Mouse (Mus musculus): ENCODE measurements around the gene Spon1.

The Spon1 gene

DNA sequence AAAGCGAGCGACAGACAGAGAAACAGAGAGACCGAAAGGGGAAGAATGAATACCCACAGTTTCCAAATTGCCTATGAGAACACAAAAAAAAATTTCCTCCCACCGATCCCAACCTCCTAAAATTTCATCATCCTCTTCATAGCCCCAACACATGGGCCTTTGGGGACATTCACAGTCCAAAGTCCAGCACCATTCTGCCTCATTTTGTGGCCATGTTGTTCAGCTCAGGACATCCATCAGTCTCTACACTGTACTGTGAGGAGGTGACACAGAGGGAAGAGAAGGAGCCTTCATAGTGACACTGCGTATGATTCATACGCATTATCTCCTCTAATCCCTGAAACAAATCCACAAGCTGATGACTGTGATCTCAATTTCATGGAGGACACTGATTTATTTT lies 12.7 kb downstream of the Spon1 start:
- DNase-seq (ENCODE audit: low spot score in 2 of 2): no peak

DNA sequence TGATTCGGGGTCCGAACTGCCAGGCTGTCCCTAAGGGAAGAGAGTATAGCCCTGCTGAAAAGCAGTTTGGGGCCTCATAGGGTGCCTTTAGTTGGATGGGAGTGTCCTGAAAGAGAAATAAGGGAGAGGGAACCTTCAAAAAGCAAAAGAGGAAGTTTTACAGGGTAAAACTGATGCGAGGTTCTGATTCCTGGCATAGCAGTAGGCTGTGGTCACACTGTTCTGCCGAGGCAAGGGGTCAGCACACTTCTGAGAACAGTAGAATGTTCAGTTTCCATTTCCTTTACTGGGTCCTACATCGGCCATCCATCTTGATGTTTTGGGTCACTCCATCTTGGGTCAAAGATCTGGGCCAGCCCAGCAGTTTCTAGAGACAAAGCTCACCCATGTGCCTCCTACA lies 14.5 kb downstream of the Spon1 start:
- DNase-seq (ENCODE audit: low spot score in 2 of 2): no peak

DNA sequence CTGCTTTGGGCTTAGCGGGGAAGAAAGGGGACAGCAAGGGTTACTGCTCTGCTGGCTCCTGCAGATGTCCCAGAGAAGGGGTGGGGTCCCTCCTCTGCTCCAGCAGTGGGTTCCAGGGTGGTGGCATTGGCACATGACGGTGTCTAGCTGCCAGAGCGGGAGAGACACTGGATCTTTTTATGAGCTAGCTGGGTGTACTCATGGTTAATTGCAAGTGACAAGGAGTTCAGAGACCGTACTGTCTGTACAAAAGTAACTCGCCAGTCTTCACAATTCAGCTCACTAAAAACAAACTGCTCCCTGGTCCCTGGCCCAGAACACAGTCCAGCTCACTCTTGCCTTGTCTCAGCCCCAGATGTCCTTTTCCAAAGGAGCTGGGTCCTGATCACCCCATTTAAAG lies 26.2 kb downstream of the Spon1 start:
- DNase-seq (ENCODE audit: low spot score in 2 of 2): no peak

DNA sequence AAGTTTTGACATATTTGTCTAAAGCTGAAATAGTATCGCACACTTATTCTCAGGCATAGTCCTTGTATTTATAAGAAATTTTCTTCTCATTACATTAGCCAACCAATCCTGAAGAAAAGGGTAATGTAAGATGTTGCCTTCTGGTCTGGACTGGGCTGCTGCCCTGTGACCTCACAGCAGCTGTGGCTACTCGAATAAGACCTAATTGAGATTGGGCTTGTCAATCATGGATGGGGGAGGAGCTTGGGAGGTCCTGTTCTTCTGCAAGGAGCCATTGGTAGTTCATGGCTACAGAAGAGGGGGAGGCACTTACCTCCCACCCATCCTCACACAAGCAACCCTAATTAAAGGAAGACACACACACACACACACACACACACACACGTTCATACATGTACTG lies 27.1 kb downstream of the Spon1 start:
- no peak for DNase-seq (ENCODE audit: low spot score in 2 of 2)

DNA sequence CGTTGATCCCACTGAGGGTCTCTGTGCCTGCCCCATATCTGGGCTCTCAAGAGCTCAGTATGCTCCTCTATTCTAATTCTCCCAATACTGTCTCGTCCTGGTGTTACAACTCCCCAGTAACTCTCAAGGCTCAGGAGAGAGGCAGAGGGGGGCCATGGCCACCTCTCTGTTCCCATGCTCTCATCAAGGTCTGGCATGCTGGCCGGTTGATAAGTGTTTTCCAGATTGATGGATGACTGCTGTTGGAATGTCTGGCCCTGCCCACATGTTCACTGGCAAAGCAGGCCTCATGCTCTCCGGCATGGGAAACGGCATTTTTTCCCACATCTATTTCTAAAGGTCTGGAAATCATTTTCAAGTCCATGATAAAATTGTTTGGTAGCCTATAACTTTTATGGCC lies 29.4 kb downstream of the Spon1 start:
- DNase-seq (ENCODE audit: low spot score in 2 of 2): no peak

DNA sequence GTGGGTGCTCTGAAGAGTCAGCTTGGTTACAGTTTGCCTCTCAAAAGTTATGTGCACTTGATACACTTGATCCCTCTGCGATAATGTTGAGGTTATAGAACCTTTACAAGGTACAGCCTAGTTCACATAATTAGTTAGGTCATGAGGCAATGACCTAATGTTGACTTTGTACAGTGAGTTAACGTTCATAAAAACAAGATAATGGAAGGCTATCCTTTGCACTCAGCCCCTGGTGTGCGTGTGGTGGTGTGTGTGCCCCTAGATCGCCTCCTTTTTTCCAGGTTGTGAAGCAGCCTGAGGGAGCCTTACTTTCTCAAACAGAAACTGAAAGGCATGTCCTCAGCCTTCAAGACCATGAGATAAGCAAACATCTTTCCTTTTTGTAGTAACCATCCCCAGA lies 31.3 kb downstream of the Spon1 start:
- no peak for DNase-seq (ENCODE audit: low spot score in 2 of 2)

DNA sequence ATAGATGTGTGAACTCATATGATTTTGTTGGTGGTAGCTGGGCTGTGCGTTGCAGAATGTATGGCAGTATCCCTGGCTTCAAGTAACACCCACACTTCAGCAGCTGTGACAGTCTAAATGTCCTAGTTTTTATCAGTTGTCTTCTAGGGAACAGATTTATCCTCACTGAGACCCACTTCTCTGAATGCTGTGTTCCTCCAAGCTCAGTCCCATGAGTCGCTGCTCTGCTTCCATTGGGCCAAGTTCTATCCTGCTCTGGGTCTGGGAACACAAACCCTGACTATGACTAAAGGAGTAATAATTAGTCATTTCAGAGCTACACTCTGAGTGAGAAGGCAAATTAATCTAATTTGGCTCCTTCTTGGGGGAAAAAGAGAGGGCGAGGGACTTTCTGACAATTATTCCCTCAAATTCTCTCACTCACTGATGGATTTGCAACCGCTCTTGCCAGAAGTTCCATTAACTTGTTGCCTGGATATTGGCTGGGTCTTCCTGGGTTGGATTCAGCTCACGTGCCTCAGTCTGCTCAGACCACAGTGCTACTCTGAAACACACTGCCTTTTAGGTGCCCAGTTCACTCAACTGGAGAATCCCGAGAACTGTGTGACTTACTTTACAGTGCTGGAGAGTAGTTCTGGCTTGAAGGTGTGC lies 32.9 kb downstream of the Spon1 start:
- no peak for DNase-seq (ENCODE audit: low spot score in 2 of 2)

DNA sequence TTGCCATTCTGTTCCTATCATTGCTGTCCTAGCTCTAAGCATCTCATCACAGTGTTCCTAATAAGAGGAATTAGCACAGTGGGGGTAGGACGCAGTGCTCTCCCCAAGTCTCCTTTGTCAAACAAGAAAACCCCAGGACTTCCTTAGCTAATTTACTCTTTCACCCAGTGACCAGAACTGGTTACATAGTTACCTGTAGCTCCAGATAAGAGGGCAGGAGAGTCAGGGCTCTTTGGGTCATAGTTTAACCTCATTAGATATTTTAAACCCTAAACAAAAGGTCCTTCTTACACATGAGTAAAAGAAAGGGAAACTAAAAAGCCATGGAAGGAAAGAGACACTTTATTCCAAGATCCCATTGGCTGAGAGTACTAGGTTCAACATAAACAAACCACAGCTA lies 44.0 kb downstream of the Spon1 start:
- DNase-seq (ENCODE audit: low spot score in 2 of 2): no peak

DNA sequence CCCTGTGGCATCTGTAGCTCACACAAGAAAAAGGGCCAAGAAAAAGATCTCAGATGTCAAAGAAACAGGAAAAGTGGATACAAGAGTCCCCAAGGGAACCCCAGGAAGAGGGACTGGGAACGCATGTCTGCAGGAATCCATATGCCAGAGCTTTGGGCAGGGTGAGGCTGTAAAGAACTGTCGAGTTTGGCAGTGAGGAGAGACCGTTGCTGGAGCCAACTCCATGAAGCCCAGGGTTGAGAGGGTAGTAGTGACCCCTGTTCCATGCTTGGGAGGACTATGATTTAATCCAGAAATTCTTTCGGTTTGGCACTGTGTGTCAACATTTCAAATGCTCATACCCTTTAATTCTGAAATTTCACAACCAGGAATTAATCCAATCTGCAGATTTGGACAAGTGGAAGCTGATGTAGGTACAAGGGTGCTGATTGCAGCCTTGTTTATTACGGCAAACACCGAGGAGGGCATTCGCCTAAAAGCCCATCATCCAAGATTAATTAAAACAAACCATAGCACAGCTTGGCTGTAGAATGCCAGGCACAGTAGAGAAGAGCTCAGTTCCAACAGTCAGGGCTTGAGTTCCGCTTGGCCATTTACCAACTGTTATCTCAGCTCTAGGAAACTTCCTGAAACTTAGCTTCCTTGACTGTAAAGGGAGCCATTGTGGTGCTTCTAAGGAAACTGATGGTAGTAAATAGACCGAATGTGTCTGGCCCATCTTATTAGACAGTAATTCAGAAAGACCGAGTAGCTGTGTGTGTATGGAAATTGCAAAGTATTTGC lies 45.8 kb downstream of the Spon1 start:
- no peak for DNase-seq (ENCODE audit: low spot score in 2 of 2)

DNA sequence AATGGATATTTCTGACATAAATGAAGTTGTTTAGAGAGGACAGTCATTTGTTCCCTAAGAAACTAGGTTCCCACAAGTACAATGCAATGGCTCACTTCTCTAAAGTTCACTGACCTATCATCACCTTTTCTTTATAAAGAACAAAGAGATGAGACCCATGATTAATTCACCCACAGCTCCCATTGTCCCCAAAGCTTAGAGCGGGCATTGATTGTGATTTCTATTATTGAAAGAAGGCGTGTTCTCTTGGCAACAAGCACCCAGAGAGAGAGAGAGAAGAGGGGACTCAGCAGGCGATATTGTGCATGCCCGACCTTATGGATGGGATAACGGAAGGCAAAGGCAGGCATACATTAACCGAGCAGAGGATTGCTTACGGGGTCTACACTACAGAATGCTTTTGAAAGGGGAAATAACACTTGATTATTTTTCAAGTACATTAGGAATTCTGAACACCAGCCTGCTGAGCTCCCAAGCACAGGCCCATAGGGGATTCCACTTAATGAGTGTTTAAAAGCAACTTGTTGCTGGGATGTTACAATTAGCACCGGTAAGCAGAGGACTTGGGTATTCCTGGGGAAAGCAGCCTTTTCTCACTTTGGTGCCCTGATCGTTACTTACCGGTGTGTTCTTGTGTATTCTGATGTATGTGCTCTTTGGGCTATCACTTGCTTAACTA lies 48.4 kb downstream of the Spon1 start:
- DNase-seq (ENCODE audit: low spot score in 2 of 2): no peak

DNA sequence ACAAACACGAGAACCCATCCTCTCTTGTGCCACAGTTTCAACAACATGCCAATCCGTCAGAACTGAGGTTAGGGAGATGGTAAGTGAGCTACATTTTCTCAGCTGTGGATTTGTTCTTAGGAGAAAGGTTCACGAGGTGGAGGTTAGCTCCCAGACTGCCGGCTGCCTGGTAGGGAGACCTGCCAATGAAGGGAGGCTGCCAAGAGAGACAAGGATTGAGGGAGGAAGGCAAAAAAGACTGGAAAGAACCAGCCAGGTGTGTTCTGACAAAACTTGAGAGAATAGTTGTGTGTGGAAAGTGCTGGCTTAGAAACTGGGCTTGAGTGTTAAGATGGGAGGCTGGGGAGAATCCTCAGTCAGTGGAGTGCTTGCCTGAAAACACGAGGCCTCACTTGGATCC lies 49.9 kb downstream of the Spon1 start:
- no peak for DNase-seq (ENCODE audit: low spot score in 2 of 2)

DNA sequence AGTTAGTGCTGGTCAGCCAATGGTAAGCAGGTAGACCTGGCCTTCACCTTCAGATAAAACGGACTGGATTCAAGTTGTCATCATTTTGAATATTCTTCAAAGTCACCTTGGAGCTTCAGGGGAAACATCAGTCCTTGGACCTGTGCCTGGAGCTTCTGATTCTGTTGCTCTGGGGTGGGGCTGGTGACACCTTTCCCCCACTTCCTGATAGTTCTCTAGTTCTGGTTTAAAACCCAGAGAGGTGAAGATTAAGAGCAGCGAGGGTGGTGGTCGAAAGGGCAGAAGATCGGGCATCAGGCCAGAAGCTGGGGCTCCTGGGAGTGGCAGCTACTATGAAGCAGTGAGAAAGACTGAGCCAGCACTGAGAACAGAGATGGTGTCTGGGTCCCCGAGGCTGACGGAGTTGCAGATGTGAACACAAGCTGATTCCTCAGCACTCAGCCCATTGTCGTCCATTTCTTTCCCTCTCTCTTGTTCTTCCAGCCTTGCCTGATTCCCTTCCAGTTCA lies 51.1 kb downstream of the Spon1 start:
- no peak for DNase-seq (ENCODE audit: low spot score in 2 of 2)

DNA sequence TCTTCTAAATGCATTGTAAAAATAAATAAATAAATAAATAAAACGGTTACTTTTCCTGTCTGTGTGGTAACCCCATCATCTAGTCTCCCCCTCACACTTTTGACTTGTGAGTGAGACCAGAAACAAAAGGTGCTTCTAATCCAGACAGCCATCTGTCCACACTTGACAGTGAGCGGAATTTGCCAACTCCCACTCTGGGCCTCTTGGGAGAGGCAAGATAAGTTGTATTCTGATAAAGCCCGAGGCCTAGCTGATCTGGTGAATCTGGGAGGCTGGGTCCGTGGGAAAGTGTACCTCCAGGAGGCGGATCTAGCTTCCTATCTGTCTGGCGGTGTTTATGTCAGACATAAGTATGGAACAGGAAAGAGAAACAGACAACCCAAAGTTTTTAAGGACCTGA lies 52.3 kb downstream of the Spon1 start:
- no peak for DNase-seq (ENCODE audit: low spot score in 2 of 2)

DNA sequence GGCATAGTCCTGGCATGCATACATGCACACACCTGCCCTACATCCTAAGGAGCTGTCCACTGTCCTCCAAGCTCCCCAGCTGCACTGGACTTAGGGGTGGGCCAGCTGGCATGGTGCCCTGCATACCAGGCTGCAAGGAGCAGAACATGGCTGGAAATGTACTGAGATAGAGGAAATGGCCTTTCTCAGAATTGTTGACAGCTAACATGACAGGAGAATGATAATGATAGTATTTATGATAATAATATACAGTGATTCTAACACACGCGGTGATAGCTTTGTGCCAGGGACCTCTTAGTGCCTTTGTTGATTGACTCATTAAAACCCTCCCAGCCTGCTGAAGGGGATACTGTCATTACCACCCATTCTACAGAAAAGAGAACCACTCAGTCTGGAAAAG lies 54.4 kb downstream of the Spon1 start:
- no peak for DNase-seq (ENCODE audit: low spot score in 2 of 2)

DNA sequence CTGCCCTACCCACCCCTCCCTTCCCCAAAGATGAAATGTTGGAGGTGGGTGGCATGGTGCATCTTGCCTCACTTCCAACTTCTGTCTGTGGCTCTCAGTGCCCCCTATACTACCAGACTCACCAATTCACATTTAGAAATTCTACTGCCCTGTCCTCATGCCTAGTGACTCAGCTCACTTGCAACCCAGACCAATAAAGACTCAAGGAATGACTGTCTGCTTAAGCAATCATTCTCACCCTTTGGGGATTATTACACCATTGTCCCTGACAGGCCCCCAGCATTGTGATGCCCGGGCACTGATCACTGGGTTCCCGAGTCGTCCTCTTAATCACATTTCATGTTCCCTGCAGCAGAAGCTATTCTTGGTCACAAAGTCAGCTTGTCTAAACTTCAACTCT lies 57.2 kb downstream of the Spon1 start:
- no peak for DNase-seq (ENCODE audit: low spot score in 2 of 2)

DNA sequence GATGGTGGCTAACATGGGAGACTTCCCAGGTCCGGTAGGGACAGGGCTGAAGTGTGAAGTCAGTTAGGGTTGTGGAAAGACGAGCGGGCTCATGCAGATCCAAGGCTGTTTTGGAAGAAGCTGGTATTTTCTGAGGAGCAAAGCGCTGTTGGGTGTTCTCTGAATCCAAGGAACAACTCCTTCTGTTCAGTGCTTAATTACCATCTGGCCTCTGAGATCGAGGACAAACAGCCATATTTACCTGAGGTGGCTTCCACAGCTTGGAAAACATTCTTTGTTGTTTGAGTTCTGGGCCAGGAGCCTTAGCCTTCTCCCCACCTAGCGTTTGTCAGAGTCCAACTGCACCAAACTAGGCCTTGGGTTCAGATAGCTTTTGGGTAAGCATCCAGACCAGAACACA lies 58.9 kb downstream of the Spon1 start:
- DNase-seq (ENCODE audit: low spot score in 2 of 2): no peak

DNA sequence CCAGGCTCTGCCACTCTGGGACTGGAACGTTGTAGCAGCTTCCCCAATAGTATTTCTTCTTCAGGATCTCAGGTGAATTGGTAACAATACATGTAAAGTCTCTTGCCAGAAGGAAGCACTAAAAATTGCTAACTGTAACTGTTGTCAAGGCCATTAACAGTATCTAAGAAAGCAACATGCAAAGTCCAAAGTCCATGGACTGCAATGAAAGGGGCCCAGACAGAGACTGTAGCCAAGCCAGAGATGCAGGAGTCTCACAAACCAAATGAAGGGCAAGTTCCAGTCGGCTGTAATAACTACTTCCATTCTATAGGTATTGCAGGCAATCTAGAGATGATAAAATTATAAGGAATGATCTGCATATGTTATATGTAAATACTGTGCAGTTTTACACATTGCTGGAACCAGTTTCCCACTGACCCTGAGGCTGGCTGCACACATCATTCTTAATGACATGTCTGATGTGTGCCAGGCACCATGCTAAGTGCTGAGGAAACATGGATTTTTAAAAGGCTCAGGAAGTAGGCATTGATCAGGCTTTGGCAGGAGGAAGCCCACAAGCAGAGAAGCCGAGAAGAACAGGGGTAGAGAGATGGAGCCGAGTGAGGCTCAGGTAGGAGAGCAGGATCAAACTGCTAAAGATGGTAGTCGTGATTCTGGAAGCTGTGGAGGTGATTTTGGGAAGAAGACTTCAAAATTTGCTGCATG lies 59.9 kb downstream of the Spon1 start:
- DNase-seq (ENCODE audit: low spot score in 2 of 2): no peak

DNA sequence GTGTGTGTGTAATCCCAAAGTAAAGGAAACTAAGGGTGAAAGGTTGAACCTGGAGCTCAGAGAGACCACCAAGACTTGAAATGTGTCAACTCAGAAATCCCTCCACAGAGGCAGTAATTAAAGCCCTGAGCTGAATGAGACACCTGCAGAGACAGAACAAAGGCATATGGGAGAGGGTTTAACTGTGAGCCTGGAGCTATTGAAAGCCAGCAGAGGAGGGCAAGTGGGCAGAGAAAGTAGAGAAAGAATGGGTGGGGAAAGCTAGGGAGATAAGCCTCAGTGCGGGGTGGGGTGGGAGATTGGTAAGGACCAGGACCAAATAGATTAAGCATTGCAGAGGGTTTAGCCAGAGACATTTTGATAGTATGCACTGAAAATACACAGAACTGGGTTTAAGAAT lies 60.7 kb downstream of the Spon1 start:
- DNase-seq (ENCODE audit: low spot score in 2 of 2): no peak

DNA sequence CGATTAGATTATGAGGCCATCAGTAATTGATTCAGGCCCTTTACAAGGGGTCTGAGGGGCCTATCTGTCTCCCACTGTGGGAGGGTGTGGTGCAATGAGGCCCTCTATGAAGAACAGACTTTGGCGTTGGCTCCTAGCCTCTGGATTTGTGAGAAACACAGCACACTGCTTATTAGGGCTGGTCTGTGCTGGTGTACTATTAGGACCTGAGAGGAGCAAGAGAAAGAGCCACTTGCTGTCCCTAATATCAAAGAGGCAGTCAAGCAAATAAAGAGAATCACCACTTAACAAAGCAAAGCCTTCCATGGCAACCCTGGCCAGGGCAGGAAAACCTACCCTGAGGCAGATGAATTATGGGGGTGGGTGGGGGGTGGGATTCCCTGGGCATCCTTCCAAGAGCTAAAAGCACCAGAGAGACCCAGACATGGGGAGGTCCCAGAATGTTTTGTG lies 62.3 kb downstream of the Spon1 start:
- no peak for DNase-seq (ENCODE audit: low spot score in 2 of 2)

DNA sequence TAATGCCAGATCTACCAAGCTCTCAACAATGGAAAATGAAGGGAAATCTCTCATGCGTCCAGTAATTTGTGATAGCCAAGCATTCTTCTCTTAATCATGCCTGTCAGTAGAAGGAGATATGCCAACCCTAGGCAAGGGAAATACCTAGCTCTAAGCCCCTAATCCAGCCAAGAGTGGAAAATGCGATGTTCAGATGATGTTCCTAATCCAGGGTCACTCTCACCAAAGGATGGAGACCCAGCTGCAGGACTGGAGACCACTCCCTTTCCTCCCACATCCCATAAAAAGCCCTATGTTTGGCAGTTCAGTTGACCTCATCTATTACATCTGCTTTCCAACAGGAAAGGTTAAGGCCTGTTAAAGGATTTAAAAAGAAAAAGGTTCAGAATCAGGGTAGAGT lies 62.8 kb downstream of the Spon1 start:
- DNase-seq (ENCODE audit: low spot score in 2 of 2): no peak

DNA sequence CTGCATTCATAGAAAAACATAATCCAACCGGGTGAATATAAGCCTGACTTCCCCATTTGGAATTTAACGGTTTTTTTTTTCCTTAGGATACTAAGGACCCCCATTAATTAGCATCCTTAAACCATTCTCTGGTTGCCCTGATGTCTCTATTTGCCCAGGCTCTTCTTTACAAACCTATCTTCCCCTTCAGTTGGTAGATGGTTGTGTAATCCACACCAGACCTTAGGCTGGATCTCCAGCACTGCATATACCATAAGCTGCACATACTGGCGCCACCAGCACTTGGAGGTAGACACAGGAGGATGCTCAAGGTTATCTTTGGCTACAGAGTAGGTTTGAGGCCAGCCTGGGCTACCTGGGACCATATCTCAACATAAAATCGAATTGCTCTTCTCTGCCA lies 71.4 kb downstream of the Spon1 start:
- no peak for DNase-seq (ENCODE audit: low spot score in 2 of 2)

DNA sequence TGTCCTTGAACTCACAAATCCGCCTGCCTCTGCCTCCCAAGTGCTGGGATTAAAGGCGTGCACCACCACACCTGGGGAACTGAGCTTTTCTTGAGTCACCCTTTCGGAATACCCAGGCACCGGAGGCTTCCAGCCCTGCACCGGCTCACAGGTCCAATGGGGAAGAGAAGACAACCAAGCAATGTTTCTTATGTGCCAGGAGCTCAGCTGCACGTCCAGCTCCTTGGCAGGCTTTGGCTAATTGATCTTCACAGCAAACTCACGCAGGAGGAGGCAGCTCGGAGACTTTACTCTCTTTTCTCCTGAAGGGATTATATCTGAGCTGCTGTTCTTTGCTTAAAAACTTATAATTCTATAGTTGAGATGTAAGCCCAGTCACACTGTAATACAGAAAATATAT lies 73.6 kb downstream of the Spon1 start:
- DNase-seq (ENCODE audit: low spot score in 2 of 2): no peak
